Mouse (Mus musculus): Measurements from ENCODE around the gene Plrg1. TPM values are rescaled to one million over a fixed set of nuclear protein-coding genes. Genes with fewer than 3 reads are reported as not detected.

Gene Plrg1
- polyA plus RNA-seq, 1 experiment from 2014 or later = 97.8 TPM

DNA sequence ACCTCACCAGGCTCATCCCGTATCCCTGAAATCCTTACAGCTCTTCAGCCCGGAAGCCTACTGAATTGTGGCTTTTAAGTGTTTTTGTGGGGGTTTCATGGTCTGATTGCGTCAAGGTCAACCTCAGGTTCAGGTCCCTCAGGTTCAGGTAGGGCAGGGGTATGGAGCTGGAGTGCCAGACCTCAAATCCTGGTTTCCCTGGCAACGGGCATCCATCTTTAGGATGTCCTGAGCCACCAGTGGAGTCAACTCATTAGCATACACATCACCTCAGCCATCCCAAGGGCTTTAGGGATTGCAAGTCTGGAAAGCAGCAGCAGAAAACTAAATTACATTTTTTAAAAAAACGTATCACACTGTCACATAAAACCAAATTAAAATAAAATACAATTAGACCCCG lies 44.3 kb downstream of the Plrg1 start:
- Histone ChIP-seq H3K36me3 (ENCODE audit: control insufficient read depth, insufficient read depth, low read length) (no peaks in the 10 kb centered on the region), H3K27ac (ENCODE audit: low read depth) (no peak overlapping the region), H3K4me1 (replicated peaks; ENCODE audit: control insufficient read depth, insufficient read depth, low read length) (0 out of 2 replicates have a peak, but pooled peaks cover 2% of the 10 kb centered on the region), H3K4me3 (ENCODE audit: low read depth, low read length) (no peak overlapping the region), H3K27me3 (replicated peaks; ENCODE audit: control insufficient read depth, insufficient read depth, low read length) (no peaks in the 10 kb centered on the region), H3K9ac (ENCODE audit: low read length) (no peak overlapping the region), H3K4me2 (ENCODE audit: low read length) (no peak overlapping the region), H3K9me3 (ENCODE audit: control insufficient read depth, low read length) (peaks cover 3% of the 10 kb centered on the region; the same call in 1 of the 2 replicates)
- ATAC-seq (replicated peaks; ENCODE audit: low FRiP score, low TSS enrichment, low read depth) = no peak
- DNase-seq (ENCODE audit: low spot score) = no peak
- WGBS = 80% methylated on average over 6 of the region's 6 CpGs

DNA sequence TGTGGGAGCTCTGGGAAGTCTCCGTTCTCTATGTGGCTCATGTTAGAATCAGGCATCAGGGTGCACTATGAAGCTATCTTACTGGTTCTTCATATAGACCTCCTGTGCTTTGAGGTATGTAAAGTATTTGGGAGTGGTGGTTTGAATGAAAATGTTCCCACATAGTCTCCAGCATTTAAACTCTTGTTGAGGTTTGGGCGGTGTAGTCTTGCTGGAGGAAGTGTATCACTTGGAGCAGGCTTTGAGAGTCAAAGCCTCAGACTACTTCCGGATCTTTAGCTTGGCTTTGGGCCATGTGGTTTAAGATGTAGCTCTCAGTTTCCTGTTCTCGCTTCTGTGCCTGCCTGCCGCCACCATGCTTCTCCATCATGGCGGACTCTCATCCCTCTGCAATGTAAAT lies 47.0 kb downstream of the Plrg1 start:
- no peak overlapping the region for H3K4me2 ChIP-seq (ENCODE audit: low read length)
- peaks cover 3% of the 10 kb centered on the region; the same call in 1 of the 2 replicates for H3K9me3 ChIP-seq (ENCODE audit: control insufficient read depth, low read length)
- WGBS = 86% methylated on average over 6 of the region's 6 CpGs
- no peak for DNase-seq (ENCODE audit: low spot score)
- no peak overlapping the region for H3K9ac ChIP-seq (ENCODE audit: low read length)
- no peak for ATAC-seq (replicated peaks; ENCODE audit: low FRiP score, low TSS enrichment, low read depth)
- H3K27me3 ChIP-seq (replicated peaks; ENCODE audit: control insufficient read depth, insufficient read depth, low read length) = no peaks in the 10 kb centered on the region
- H3K36me3 ChIP-seq (ENCODE audit: control insufficient read depth, insufficient read depth, low read length) = no peaks in the 10 kb centered on the region
- H3K27ac ChIP-seq (ENCODE audit: low read depth) = no peak overlapping the region
- H3K4me3 ChIP-seq (ENCODE audit: low read depth, low read length) = no peak overlapping the region
- 0 out of 2 replicates have a peak, but pooled peaks cover 2% of the 10 kb centered on the region for H3K4me1 ChIP-seq (replicated peaks; ENCODE audit: control insufficient read depth, insufficient read depth, low read length)

DNA sequence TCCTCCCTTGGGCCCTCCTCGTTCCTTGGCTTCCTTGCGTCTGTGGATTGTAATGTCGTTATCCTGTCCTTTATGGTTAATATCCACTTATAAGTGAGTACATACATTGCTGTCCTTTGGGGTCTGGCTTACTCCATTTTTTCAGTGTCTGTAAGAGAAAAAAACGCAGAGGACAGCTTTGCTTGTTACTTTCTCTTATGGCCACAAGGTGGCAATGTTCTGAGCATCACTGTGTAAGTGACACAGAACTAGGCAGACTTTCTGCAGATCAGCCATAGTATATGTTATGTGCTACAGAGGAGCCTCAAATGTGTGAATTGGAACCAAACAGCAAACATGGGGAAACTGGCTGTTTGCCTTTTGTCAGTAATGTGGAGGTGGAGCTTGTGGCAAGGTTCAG lies 54.8 kb downstream of the Plrg1 start:
- DNase-seq (ENCODE audit: low spot score) = peak; percentile 50
- WGBS = 35% methylated on average over 4 of the region's 4 CpGs
- Histone ChIP-seq H3K27me3 (replicated peaks; ENCODE audit: control insufficient read depth, insufficient read depth, low read length) (no peaks in the 10 kb centered on the region), H3K4me3 (ENCODE audit: low read depth, low read length) (no peak overlapping the region), H3K9me3 (ENCODE audit: control insufficient read depth, low read length) (no peaks in the 10 kb centered on the region), H3K9ac (ENCODE audit: low read length) (no peak overlapping the region), H3K4me1 (replicated peaks; ENCODE audit: control insufficient read depth, insufficient read depth, low read length) (0 out of 2 replicates have a peak, but pooled peaks cover 5% of the 10 kb centered on the region), H3K4me2 (ENCODE audit: low read length) (no peak overlapping the region), H3K36me3 (ENCODE audit: control insufficient read depth, insufficient read depth, low read length) (no peaks in the 10 kb centered on the region), H3K27ac (ENCODE audit: low read depth) (no peak overlapping the region)
- no peak for ATAC-seq (replicated peaks; ENCODE audit: low FRiP score, low TSS enrichment, low read depth)

DNA sequence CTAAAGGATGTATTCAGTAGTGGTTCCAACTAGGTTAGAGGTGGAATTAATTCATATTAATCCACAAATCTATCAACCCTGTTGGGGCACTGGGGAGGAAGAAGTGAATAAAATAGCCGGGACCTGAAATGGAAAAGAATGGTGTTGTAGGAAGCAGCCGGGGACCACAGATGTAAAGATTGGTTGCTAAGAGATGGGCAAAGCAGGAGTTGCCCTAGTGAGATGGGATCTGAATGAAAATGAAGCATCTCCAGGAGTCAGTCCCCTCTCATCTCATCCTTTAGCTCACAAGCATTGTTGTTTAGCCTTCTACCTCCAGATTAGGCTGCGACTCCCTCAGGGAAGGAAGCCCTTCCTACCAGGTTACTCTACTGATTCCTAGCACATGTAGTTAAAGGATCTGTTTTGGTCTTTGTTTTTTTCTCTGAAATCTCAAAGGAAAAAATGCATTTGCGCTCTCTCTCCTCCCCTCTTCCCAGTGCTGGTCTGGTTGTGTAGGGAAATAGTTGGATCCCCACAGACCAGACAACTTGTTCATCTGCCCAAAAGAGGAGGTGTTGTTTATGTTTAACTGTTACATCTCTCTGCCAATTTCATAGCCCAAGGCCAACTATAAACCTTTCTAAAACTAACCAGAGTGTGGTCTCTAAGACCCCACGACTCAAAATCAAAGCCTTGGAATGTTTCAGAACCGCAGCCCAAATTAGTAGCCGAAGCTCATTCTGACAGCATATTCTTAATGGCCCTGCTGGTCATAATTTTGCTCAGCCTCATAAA lies 56.4 kb downstream of the Plrg1 start:
- H3K9ac ChIP-seq (ENCODE audit: low read length) = no peak overlapping the region
- H3K9me3 ChIP-seq (ENCODE audit: control insufficient read depth, low read length) = no peaks in the 10 kb centered on the region
- ATAC-seq (replicated peaks; ENCODE audit: low FRiP score, low TSS enrichment, low read depth) (no peak), DNase-seq (ENCODE audit: low spot score) (peak; percentile 42)
- no peak overlapping the region for H3K27ac ChIP-seq (ENCODE audit: low read depth)
- no peak overlapping the region for H3K4me3 ChIP-seq (ENCODE audit: low read depth, low read length)
- H3K4me1 ChIP-seq (replicated peaks; ENCODE audit: control insufficient read depth, insufficient read depth, low read length) = 0 out of 2 replicates have a peak, but pooled peaks cover 5% of the 10 kb centered on the region
- H3K27me3 ChIP-seq (replicated peaks; ENCODE audit: control insufficient read depth, insufficient read depth, low read length) = no peaks in the 10 kb centered on the region
- H3K36me3 ChIP-seq (ENCODE audit: control insufficient read depth, insufficient read depth, low read length) = no peaks in the 10 kb centered on the region
- H3K4me2 ChIP-seq (ENCODE audit: low read length) = no peak overlapping the region
- WGBS = 58% methylated on average over 7 of the region's 7 CpGs

DNA sequence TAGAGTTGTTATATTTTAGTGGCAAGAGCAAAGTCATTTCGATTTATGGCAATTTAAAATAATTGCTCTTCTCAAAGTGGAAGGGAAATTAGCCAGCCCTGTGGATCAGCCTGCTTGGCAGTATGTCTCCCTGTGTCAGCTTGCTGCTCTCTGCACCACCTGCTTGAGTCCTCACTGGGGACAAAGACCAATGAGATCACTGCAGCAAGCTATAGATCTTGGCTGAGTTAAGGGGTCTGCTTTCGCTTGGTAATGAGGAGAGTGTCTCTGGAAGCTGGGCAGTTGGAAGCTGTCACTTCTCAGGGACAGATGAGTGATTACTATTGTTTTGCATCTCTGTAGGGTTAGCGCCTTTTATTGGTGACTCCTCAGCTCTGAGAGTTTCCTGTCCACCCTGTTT lies 57.5 kb downstream of the Plrg1 start:
- H3K4me2 ChIP-seq (ENCODE audit: low read length) = no peak overlapping the region
- ATAC-seq (replicated peaks; ENCODE audit: low FRiP score, low TSS enrichment, low read depth) = no peak

DNA sequence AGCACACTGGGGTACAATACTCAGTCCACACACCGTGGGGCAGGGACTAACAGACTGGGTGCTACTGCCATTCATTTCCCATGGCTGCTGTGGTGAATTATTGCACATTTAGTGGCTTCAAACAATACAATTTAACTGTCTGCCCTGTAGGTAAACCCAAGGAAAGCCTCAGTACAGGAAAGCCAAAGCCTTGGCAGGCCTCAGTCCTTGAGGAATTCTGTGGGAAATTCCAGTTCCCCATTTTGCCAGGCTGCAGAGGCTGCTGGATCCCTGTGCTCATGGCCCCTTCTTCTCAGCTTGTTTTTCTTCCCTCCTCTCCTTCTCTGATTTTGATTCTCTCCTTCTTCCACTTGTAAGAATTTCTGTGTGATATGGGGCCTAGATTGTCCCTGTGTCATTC lies 59.6 kb downstream of the Plrg1 start:
- no peaks in the 10 kb centered on the region for H3K9me3 ChIP-seq (ENCODE audit: control insufficient read depth, low read length)
- ATAC-seq (replicated peaks; ENCODE audit: low FRiP score, low TSS enrichment, low read depth) = no peak
- 67% methylated on average over 1 of the region's 1 CpGs for WGBS

More for the DNA sequence above, 57.5 kb downstream of the Plrg1 start:
- no peaks in the 10 kb centered on the region for H3K27me3 ChIP-seq (replicated peaks; ENCODE audit: control insufficient read depth, insufficient read depth, low read length)
- H3K27ac ChIP-seq (ENCODE audit: low read depth) = no peak overlapping the region
- no peak overlapping the region for H3K9ac ChIP-seq (ENCODE audit: low read length)
- no peaks in the 10 kb centered on the region for H3K36me3 ChIP-seq (ENCODE audit: control insufficient read depth, insufficient read depth, low read length)
- 25% methylated on average over 3 of the region's 3 CpGs for WGBS
- H3K4me3 ChIP-seq (ENCODE audit: low read depth, low read length) = no peak overlapping the region
- peak; percentile 48 for DNase-seq (ENCODE audit: low spot score)
- no peaks in the 10 kb centered on the region for H3K9me3 ChIP-seq (ENCODE audit: control insufficient read depth, low read length)
- H3K4me1 ChIP-seq (replicated peaks; ENCODE audit: control insufficient read depth, insufficient read depth, low read length) = 0 out of 2 replicates have a peak, but pooled peaks cover 5% of the 10 kb centered on the region

DNA sequence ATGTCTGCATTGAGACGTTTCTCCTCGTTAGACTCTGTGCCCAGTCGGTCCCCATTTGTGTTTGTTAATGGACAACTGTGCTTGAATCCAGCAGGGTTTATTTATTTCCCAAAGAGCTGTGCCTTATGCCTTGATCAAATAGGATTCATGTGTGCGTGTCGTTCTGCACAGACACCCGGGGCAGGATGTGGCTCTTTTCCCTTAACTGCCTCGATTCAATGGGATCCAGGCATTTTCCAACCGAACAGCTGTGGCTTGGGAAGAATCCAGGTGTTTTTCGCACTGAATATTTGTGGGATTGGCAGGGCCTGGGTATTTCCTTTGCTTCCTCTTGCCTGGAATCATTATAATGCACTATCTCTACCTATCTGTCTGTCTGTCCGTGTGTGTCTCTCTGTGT lies 62.3 kb downstream of the Plrg1 start:
- Histone ChIP-seq H3K9me3 (ENCODE audit: control insufficient read depth, low read length) (no peaks in the 10 kb centered on the region), H3K27ac (ENCODE audit: low read depth) (no peak overlapping the region), H3K27me3 (replicated peaks; ENCODE audit: control insufficient read depth, insufficient read depth, low read length) (no peaks in the 10 kb centered on the region), H3K9ac (ENCODE audit: low read length) (no peak overlapping the region), H3K4me2 (ENCODE audit: low read length) (no peak overlapping the region), H3K4me3 (ENCODE audit: low read depth, low read length) (no peak overlapping the region), H3K4me1 (replicated peaks; ENCODE audit: control insufficient read depth, insufficient read depth, low read length) (0 out of 2 replicates have a peak, but pooled peaks cover 5% of the 10 kb centered on the region), H3K36me3 (ENCODE audit: control insufficient read depth, insufficient read depth, low read length) (no peaks in the 10 kb centered on the region)
- no peak for DNase-seq (ENCODE audit: low spot score)
- WGBS = 74% methylated on average over 10 of the region's 10 CpGs
- no peak for ATAC-seq (replicated peaks; ENCODE audit: low FRiP score, low TSS enrichment, low read depth)

More for the DNA sequence above, 59.6 kb downstream of the Plrg1 start:
- H3K9ac ChIP-seq (ENCODE audit: low read length) = no peak overlapping the region
- H3K4me2 ChIP-seq (ENCODE audit: low read length) = no peak overlapping the region
- H3K27ac ChIP-seq (ENCODE audit: low read depth) = no peak overlapping the region
- no peak overlapping the region for H3K4me3 ChIP-seq (ENCODE audit: low read depth, low read length)
- no peaks in the 10 kb centered on the region for H3K27me3 ChIP-seq (replicated peaks; ENCODE audit: control insufficient read depth, insufficient read depth, low read length)
- no peaks in the 10 kb centered on the region for H3K36me3 ChIP-seq (ENCODE audit: control insufficient read depth, insufficient read depth, low read length)
- peak; percentile 31 for DNase-seq (ENCODE audit: low spot score)
- 0 out of 2 replicates have a peak, but pooled peaks cover 5% of the 10 kb centered on the region for H3K4me1 ChIP-seq (replicated peaks; ENCODE audit: control insufficient read depth, insufficient read depth, low read length)
